Mouse (Mus musculus): ENCODE measurements at regions not wholly inside any gene's neighbourhood (a gene's known extent, or its start where the extent isn't known, plus 50 kb on each side); places are given as distances from the start of the nearest gene placed in this dataset.

GRCm38 (mm10) chr3:52200106-52200505 is 68.0 kb upstream of the Foxo1 start:
- H3K9ac ChIP-seq (ENCODE audit: low read length), result no peak overlapping the region
- H3K4me3 ChIP-seq (ENCODE audit: low read depth, low read length), result no peak overlapping the region
- ATAC-seq (replicated peaks; ENCODE audit: low FRiP score, low TSS enrichment, low read depth) (no peak), DNase-seq (ENCODE audit: low spot score) (no peak)
- peaks cover 10% of the 10 kb centered on the region; the same call in 1 of the 2 replicates for H3K4me1 ChIP-seq (replicated peaks; ENCODE audit: control insufficient read depth, insufficient read depth, low read length)
- 0 out of 2 replicates have a peak, but pooled peaks cover 3% of the 10 kb centered on the region for H3K9me3 ChIP-seq (ENCODE audit: control insufficient read depth, low read length)
- no peaks in the 10 kb centered on the region for H3K36me3 ChIP-seq (ENCODE audit: control insufficient read depth, insufficient read depth, low read length)
- no peak overlapping the region for H3K27ac ChIP-seq (ENCODE audit: low read depth)
- H3K4me2 ChIP-seq (ENCODE audit: low read length), result no peak overlapping the region
- H3K27me3 ChIP-seq (replicated peaks; ENCODE audit: control insufficient read depth, insufficient read depth, low read length), result no peaks in the 10 kb centered on the region
- WGBS, result 65% methylated on average over 4 of the region's 4 CpGs

- Histone ChIP-seq H3K4me3 (ENCODE audit: low read depth, low read length) (no peak overlapping the region), H3K4me2 (ENCODE audit: low read length) (peak overlapping the region; percentile 36), H3K9me3 (ENCODE audit: control insufficient read depth, low read length) (no peaks in the 10 kb centered on the region), H3K9ac (ENCODE audit: low read length) (no peak overlapping the region), H3K27me3 (replicated peaks; ENCODE audit: control insufficient read depth, insufficient read depth, low read length) (no peaks in the 10 kb centered on the region), H3K4me1 (replicated peaks; ENCODE audit: control insufficient read depth, insufficient read depth, low read length) (no peaks in the 10 kb centered on the region), H3K36me3 (ENCODE audit: control insufficient read depth, insufficient read depth, low read length) (no peaks in the 10 kb centered on the region), H3K27ac (ENCODE audit: low read depth) (no peak overlapping the region)
- no peak for ATAC-seq (replicated peaks; ENCODE audit: low FRiP score, low TSS enrichment, low read depth)
- DNase-seq (ENCODE audit: low spot score), result no peak
- 17% methylated on average over 23 of the region's 24 CpGs for WGBS
Measured at GRCm38 (mm10) chr3:52210556-52211302, 57.4 kb upstream of the Foxo1 start.

GRCm38 (mm10) chr3:52211303-52211695 is 56.8 kb upstream of the Foxo1 start:
- no peak for ATAC-seq (replicated peaks; ENCODE audit: low FRiP score, low TSS enrichment, low read depth)
- Histone ChIP-seq H3K4me3 (ENCODE audit: low read depth, low read length) (no peak overlapping the region), H3K27ac (ENCODE audit: low read depth) (no peak overlapping the region), H3K27me3 (replicated peaks; ENCODE audit: control insufficient read depth, insufficient read depth, low read length) (no peaks in the 10 kb centered on the region), H3K4me1 (replicated peaks; ENCODE audit: control insufficient read depth, insufficient read depth, low read length) (no peaks in the 10 kb centered on the region), H3K4me2 (ENCODE audit: low read length) (peak overlapping the region; percentile 36), H3K9ac (ENCODE audit: low read length) (no peak overlapping the region), H3K36me3 (ENCODE audit: control insufficient read depth, insufficient read depth, low read length) (no peaks in the 10 kb centered on the region), H3K9me3 (ENCODE audit: control insufficient read depth, low read length) (no peaks in the 10 kb centered on the region)
- no peak for DNase-seq (ENCODE audit: low spot score)
- whole genome bisulfite sequencing, result 30% methylated on average over 6 of the region's 6 CpGs

- H3K9me3 ChIP-seq (ENCODE audit: control insufficient read depth, low read length), result no peaks in the 10 kb centered on the region
- 95% methylated on average over 7 of the region's 7 CpGs for WGBS
- H3K4me2 ChIP-seq (ENCODE audit: low read length), result no peak overlapping the region
- H3K27ac ChIP-seq (ENCODE audit: low read depth), result no peak overlapping the region
- H3K9ac ChIP-seq (ENCODE audit: low read length), result no peak overlapping the region
- ATAC-seq (replicated peaks; ENCODE audit: low FRiP score, low TSS enrichment, low read depth) (no peak), DNase-seq (ENCODE audit: low spot score) (no peak)
- no peaks in the 10 kb centered on the region for H3K36me3 ChIP-seq (ENCODE audit: control insufficient read depth, insufficient read depth, low read length)
- no peak overlapping the region for H3K4me3 ChIP-seq (ENCODE audit: low read depth, low read length)
- no peaks in the 10 kb centered on the region for H3K4me1 ChIP-seq (replicated peaks; ENCODE audit: control insufficient read depth, insufficient read depth, low read length)
- H3K27me3 ChIP-seq (replicated peaks; ENCODE audit: control insufficient read depth, insufficient read depth, low read length), result no peaks in the 10 kb centered on the region
Measured at GRCm38 (mm10) chr3:52214114-52214513, 54.0 kb upstream of the Foxo1 start.

- Histone ChIP-seq H3K4me3 (ENCODE audit: low read depth, low read length) (no peak overlapping the region), H3K36me3 (ENCODE audit: control insufficient read depth, insufficient read depth, low read length) (no peaks in the 10 kb centered on the region), H3K27ac (ENCODE audit: low read depth) (no peak overlapping the region), H3K4me1 (replicated peaks; ENCODE audit: control insufficient read depth, insufficient read depth, low read length) (no peaks in the 10 kb centered on the region), H3K9ac (ENCODE audit: low read length) (no peak overlapping the region), H3K4me2 (ENCODE audit: low read length) (no peak overlapping the region), H3K27me3 (replicated peaks; ENCODE audit: control insufficient read depth, insufficient read depth, low read length) (no peaks in the 10 kb centered on the region), H3K9me3 (ENCODE audit: control insufficient read depth, low read length) (no peaks in the 10 kb centered on the region)
- DNase-seq (ENCODE audit: low spot score) (no peak), ATAC-seq (replicated peaks; ENCODE audit: low FRiP score, low TSS enrichment, low read depth) (no peak)
- WGBS, result 91% methylated on average over 9 of the region's 9 CpGs
Measured at GRCm38 (mm10) chr3:52215083-52215482, 53.1 kb upstream of the Foxo1 start.

Data from intestine, embryonic 14.5 days (tissue).